Mouse (Mus musculus) cerebellum, adult 11 months (tissue): ENCODE measurements around the gene Sod1.

ENCODE experiments used
- DNase-seq: peaks from one replicate; pipeline ENCODE4 v3.0.0; 2022

Gene Sod1

DNA sequence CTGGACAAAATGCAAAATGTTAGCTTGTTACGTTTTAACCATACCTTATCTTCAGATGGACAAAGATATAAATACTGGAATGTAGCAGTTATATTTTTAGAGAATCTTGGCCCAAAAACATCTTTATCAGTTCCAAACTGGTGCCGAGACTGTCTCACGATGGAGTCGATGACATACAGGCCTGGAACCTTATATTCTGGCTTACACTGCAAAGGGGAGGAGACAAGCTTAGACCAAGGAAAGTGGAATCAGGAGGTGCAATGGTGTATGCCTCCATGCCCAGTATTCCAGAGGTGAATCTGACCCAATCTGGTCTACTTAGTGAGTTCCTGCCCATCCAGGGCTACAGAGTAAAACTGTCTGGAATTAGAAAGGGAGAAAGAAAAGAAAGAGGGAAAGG, 39.5 kb downstream of the Sod1 start:
- no peak for DNase-seq

DNA sequence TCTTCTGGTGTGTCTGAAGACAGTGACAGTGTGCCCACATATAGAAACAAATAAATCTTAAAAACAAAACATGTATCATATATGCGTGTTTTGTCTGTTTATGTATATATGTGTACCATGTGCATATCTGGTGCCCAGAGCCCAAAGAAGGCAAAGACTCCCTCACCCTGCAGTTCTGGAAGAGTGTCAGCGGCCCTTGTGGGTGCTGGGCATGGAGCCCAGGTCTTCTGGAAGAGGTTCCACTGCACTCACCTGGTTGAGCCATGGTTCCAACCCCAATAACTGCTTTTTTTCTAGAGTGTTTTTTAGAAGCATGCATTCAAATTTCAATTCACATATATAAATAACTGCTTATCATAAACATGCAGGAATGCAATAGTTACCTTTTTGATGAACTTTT, 41.2 kb downstream of the Sod1 start:
- DNase-seq, result peak; percentile 57

DNA sequence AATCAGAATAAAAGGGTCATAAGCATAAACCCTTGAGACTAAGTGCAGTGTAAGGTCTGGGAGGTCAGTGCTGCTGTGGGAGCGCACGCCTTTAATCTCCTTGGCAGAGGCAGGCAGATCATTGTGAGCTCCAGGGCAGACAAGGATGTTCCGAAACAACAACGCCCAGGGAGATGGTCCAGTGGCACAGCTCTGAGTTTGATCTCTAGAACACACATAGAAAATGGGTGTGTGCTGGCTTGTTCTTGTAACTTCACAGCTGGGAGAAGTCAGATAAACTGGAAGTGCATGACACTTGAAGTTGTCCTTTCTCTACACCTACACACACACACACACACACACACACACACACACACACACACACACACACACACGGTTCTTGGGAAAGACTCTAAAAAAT, 43.5 kb downstream of the Sod1 start:
- no peak for DNase-seq

DNA sequence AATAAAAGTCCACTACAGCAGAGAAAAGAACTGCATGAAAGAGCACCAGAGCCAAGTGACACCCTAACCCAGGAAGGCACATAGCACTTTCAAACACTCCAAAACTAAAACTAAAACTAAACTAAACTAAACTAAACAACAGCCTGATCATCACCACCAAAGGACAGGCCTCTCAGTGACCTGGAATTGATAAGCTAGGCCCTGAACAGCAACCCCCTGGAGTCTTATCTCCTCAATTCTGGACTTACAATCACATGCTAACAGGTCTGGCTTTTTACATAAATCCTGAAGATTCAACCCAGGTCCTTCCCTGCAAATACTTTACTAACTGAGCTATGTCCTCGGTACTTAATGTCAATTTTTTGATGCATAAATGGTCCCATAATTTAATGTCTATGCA, 44.6 kb downstream of the Sod1 start:
- no peak for DNase-seq

DNA sequence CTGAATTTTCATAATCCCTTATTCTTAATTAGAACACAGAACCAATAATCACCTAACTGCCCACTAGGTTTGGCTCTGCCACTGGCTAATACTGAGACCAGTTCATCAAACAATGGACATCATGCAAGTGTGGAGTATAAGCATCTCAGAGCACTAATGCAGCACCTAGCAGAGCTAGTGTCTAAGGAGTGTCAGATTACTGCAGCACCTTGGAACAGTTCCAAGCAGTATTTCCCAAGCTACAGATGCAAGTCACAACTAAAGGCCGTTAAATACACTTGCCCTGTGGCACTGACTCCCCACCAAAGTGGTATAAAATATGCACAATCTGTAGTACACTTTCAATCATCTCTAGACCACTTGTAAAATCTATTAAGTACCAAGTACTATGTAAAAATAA, 46.0 kb downstream of the Sod1 start:
- no peak for DNase-seq

DNA sequence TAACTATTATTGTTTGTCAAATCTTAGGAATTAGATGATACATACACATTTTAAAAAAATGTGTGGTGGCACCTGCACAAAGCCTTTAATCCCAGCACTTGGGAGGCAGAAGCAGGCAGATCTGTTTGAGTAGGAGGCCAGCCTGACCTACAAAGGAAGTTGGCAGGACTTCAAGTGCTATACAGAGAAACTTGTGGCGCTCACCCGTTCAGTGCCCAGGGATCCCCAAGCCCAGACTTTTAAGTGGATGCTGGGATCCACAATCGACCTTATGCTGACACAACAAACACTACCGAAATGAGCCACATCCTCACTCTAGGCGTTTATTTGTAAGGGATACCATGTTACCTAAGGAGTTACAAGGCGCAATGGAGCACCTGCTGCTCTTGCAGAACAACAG, 55.0 kb downstream of the Sod1 start:
- DNase-seq, result no peak
